Mouse (Mus musculus) spleen, adult 10 weeks (tissue): ENCODE results near the gene Kalrn. TPM values are rescaled to one million over a fixed set of nuclear protein-coding genes. Genes with fewer than 3 reads are reported as not detected.

ENCODE experiments used
- polyA plus RNA-seq: library from polyadenylated mRNA; stranded (reverse); fragments of 350-450 nt; fragmentation: Illumina TruSeq; extraction: RNeasy Lipid Tissue Mini Kit (QIAGEN cat#74804); gene quantifications from one replicate; pipeline ENCODE4 v1.2.3, GENCODE M21; 2015; ENCODE audit warnings: low replicate concordance; ENCODE audit not compliant: insufficient read depth

Kalrn gene
- 6.9 TPM for polyA plus RNA-seq

DNA sequence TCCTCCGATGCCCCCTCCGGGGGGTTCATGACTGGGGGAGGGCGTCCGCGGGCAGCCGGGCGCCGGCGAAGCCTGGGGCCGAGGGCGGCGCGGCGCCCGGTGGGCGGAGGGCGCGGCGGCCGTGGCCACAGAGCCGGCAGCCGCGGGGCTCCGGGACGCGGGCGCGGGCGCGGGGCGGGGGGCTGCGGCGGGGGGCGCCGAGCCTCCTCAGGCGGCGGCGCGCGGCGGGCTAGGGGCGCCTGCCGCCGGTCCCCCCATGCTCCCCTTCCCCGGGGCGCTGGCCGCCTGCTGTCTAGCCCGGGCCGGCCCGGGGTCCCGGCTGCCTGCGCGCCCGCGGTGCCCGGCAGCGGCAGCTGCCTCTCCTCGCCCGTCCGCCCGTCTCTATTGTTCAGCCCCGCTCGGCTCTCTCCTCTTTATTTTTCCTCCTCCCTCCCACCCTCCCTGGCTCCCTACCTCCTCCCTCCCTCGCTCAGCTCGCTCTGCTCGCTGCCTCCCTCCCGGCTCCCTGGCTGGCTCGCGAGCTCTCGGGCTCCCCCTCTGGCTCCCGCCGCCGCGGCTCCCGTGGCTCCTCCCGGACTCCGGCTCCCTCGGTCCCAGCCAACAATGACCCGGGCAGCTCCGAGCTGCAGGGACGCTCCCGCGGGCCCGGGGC is at the start of gene Kalrn:
Gene Kalrn (minus strand): TSS at position 382 of the 652 bp plus-strand sequence.

DNA sequence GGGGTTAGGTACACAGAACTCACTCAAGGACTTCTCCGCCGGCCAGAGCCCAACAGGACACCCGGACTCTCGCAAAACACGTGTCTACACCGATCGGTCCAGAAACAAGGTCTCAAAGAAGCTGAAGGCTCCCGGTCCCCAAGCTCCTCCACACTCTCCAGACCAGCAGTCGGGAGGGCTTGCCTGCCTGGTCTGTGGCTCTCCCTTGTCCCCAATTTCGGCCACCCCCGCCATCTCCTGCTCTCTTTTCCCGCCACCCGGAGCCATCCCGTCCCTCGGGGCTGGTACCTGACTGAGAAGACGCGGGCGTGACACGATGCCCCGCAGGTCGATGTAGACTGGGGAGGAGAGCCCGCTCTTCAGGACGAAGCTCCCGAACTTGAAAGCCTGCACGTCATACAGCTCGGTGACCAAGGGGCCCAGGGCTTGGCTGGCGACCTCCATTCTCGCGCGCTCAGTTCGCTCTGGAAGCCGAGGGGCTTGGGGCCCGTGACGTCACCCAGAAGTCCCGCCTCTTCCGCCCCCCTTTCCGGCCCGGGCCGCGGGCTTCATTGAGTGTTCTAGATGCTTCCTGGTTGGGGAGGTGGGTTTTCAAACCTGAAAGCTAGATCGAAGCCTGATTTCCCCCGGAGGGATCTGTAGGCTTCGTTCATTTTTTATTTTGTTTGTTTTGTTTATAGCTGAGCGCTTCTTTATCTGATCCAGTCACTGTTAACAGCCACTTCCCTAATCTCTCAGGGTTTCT is 606.6 kb downstream of the Kalrn start, which contains the start of gene Umps:
Gene Umps (minus strand): TSS at position 501 of the 745 bp plus-strand sequence.

Other genes with a start within 250 kb of the Kalrn start
- not detected for gene Ropn1, start 76.4 kb upstream of the Kalrn start, polyA plus RNA-seq
- gene Ccdc14, start 117.1 kb upstream of the Kalrn start, polyA plus RNA-seq = 4.7 TPM
- 41.6 TPM for gene Mylk, start 171.7 kb upstream of the Kalrn start, polyA plus RNA-seq